Mouse (Mus musculus): Measurements from ENCODE around the gene Map4k5.

Gene Map4k5

GRCm38 (mm10) chr12:69757418-69758141 lies 135.4 kb downstream of the Map4k5 start:
- CTCF ChIA-PET: interaction anchor here (1.1 to 1.2 kb wide), 2 partner anchors 31 to 76 kb away, joined by 3 to 5 read pairs; no protein-coding TSS in a partner anchor

- CTCF ChIA-PET: no interaction called here
These were observed 137.0 kb downstream of the Map4k5 start for GRCm38 (mm10) chr12:69756015-69756414.

GRCm38 (mm10) chr12:69753936-69754335 lies 139.1 kb downstream of the Map4k5 start:
- CTCF ChIA-PET: interaction anchor here (0.7 kb wide), 1 partner anchor 382 kb away, joined by 3 read pairs; no protein-coding TSS in a partner anchor
